Mouse (Mus musculus) 3T3-L1 (cell line): ENCODE results near the gene Gfer.
A peak's percentile ranks its signal among the peaks of the same experiment; 100 is the strongest.

ENCODE experiments used
- DNase-seq: peaks from one replicate; pipeline ENCODE4 v3.0.0-alpha.2; 2015; ENCODE audit warnings: low read depth, low spot score

Gfer gene

GRCm38 (mm10) chr17:24696011-24696697, at the start of gene Gfer, which contains the start of gene Noxo1:
Gfer (minus strand) TSS chr17:24696156.
Noxo1 (plus strand) TSS chr17:24696234.
- DNase-seq = peak; percentile 79

GRCm38 (mm10) chr17:24744381-24744780, 48.4 kb upstream of the Gfer start:
- no peak for DNase-seq

GRCm38 (mm10) chr17:24743896-24744295, 47.9 kb upstream of the Gfer start:
- no peak for DNase-seq

GRCm38 (mm10) chr17:24742307-24742706, 46.4 kb upstream of the Gfer start:
- DNase-seq = no peak

- DNase-seq = no peak
Measured at GRCm38 (mm10) chr17:24739926-24740325, 44.0 kb upstream of the Gfer start.

GRCm38 (mm10) chr17:24738238-24738637, 42.3 kb upstream of the Gfer start:
- no peak for DNase-seq

- DNase-seq = peak; percentile 57
Measured at GRCm38 (mm10) chr17:24737135-24737810, 41.3 kb upstream of the Gfer start.

- DNase-seq = peak; percentile 100
Measured at GRCm38 (mm10) chr17:24736330-24737051, 40.5 kb upstream of the Gfer start, which contains the start of gene Msrb1. Msrb1 (plus strand) TSS chr17:24736642.

- DNase-seq = no peak
Measured at GRCm38 (mm10) chr17:24735446-24735845, 39.5 kb upstream of the Gfer start.

- DNase-seq = peak; percentile 32
Measured at GRCm38 (mm10) chr17:24734513-24734912, 38.6 kb upstream of the Gfer start.

GRCm38 (mm10) chr17:24733434-24734050, 37.6 kb upstream of the Gfer start:
- peak; percentile 23 for DNase-seq

- DNase-seq = no peak
Measured at GRCm38 (mm10) chr17:24732233-24732935, 36.4 kb upstream of the Gfer start.

GRCm38 (mm10) chr17:24730787-24731186, 34.8 kb upstream of the Gfer start:
- DNase-seq = no peak

GRCm38 (mm10) chr17:24729067-24729466, 33.1 kb upstream of the Gfer start:
- no peak for DNase-seq

GRCm38 (mm10) chr17:24728184-24728583, 32.2 kb upstream of the Gfer start:
- no peak for DNase-seq

- no peak for DNase-seq
Measured at GRCm38 (mm10) chr17:24727618-24728017, 31.7 kb upstream of the Gfer start, which contains the start of gene Rpl3l. Rpl3l (plus strand) TSS chr17:24727820.

GRCm38 (mm10) chr17:24725637-24726390, 29.9 kb upstream of the Gfer start:
- no peak for DNase-seq

GRCm38 (mm10) chr17:24724184-24724583, 28.2 kb upstream of the Gfer start, which contains the start of gene Ndufb10:
Ndufb10 (minus strand) TSS chr17:24724478.
- DNase-seq = peak; percentile 98

GRCm38 (mm10) chr17:24723881-24724180, 27.9 kb upstream of the Gfer start:
- peak; percentile 63 for DNase-seq

- peak; percentile 54 for DNase-seq
Measured at GRCm38 (mm10) chr17:24723122-24723880, 27.3 kb upstream of the Gfer start.
